Comparison of ENCODE assay signal across 12 mouse cellular contexts in the genomic region with DNA sequence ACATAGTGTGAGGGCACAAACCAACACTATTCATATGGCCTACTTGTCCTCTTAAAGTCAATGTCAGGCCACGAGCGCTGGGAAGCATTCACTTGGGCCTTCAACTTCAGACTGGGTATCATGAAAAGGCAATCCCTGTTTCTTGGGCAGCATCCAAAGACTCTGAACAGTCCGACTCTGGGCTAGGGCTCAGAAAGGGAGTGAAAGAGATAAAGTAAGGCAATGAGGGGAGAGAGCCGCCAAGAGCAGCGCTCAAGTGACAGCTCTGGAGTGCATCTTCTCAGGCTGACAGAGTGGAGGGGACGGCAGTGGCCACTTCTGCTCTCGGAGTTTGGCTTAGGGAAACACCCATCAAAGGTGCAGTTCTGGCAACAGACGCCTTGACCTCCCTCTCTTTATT.
DNase-seq lines count a peak whose midpoint lies in the region; ATAC-seq and TF ChIP-seq lines count a peak whose summit lies in the region.
"Had no signal": no experiment of that assay in that cellular context is flagged by ENCODE, and none has a peak within 500 bp of the region (broad histone marks: within the 10 kb centered on the region; RNA-seq: fewer than 3 reads in every experiment).

No protein-coding gene starts in this region.

- no peaks in the 10 kb centered on the region for H3K36me3 ChIP-seq in kidney, embryonic 15.5 days
- no peaks in the 10 kb centered on the region for H3K36me3 ChIP-seq in kidney, adult 2 months (ENCODE audit: control insufficient read depth, insufficient read depth, low read length)
- no peaks in the 10 kb centered on the region for H3K36me3 ChIP-seq in stomach, embryonic 16.5 days (ENCODE audit: control insufficient read depth, insufficient read depth, low read length)

- 42% methylated on average over 8 of the region's 8 CpGs for WGBS in kidney, embryonic 15.5 days
- 68% methylated on average over 8 of the region's 8 CpGs for WGBS in kidney, adult 2 months
- WGBS in stomach, embryonic 16.5 days: 38% methylated on average over 8 of the region's 8 CpGs

- no peak overlapping the region for H3K4me3 ChIP-seq in kidney, embryonic 15.5 days (replicated peaks)
- no peak overlapping the region for H3K4me3 ChIP-seq in kidney, adult 2 months (ENCODE audit: insufficient read depth, low read depth, low read length)
- H3K4me3 ChIP-seq in stomach, embryonic 16.5 days (replicated peaks; ENCODE audit: low read length): no peak overlapping the region

- TF ChIP-seq CTCF in kidney, adult 2 months (conservative IDR thresholded peaks at IDR 0.05; ENCODE audit: insufficient read depth, insufficient read length, low read depth, low read length): no peak

- H3K9ac ChIP-seq in kidney, embryonic 15.5 days: no peak overlapping the region
- no peak overlapping the region for H3K9ac ChIP-seq in stomach, embryonic 16.5 days (ENCODE audit: low read length)
- H3K9ac ChIP-seq: liver, embryonic 14.5 days had no signal

- H3K4me2 ChIP-seq in kidney, embryonic 15.5 days: no peak overlapping the region
- H3K4me2 ChIP-seq in stomach, embryonic 16.5 days (ENCODE audit: low read depth, low read length): no peak overlapping the region

- ATAC-seq in kidney, embryonic 15.5 days (replicated peaks; ENCODE audit: low FRiP score): no peak
- peak; percentile 68; the same call in 1 of the 2 replicates for ATAC-seq in stomach, embryonic 16.5 days (ENCODE audit: insufficient read depth, low FRiP score)
- ATAC-seq: forebrain, embryonic 16.5 days had no signal

- H3K27ac ChIP-seq in kidney, embryonic 15.5 days: peak overlapping the region; percentile 62
- H3K27ac ChIP-seq in kidney, adult 2 months (ENCODE audit: insufficient read depth, low read depth, low read length): no peak overlapping the region
- H3K27ac ChIP-seq in stomach, embryonic 16.5 days (ENCODE audit: low read length): no peak overlapping the region
- H3K27ac ChIP-seq: liver, embryonic 14.5 days had no signal

- H3K4me1 ChIP-seq in kidney, embryonic 15.5 days: peaks cover 31% of the 10 kb centered on the region
- H3K4me1 ChIP-seq in kidney, adult 2 months (ENCODE audit: control insufficient read depth, insufficient read depth, low read length): no peaks in the 10 kb centered on the region
- 0 out of 2 replicates have a peak, but pooled peaks cover 3% of the 10 kb centered on the region for H3K4me1 ChIP-seq in stomach, embryonic 16.5 days (ENCODE audit: control insufficient read depth, insufficient read depth, low read length)

- no peaks in the 10 kb centered on the region for H3K27me3 ChIP-seq in kidney, embryonic 15.5 days
- no peaks in the 10 kb centered on the region for H3K27me3 ChIP-seq in kidney, adult 2 months (replicated peaks; ENCODE audit: control insufficient read depth, insufficient read depth, low read length)
- H3K27me3 ChIP-seq in stomach, embryonic 16.5 days (ENCODE audit: control insufficient read depth, insufficient read depth, low read length): no peaks in the 10 kb centered on the region

- intact Hi-C loops in heart, postnatal 14 days (cut with DNase I): no loop called here
- intact Hi-C loops in left cerebral cortex, postnatal 10 days (cut with DNase I): no loop called here

- no peak for TF ChIP-seq POLR2A in kidney, adult 2 months (IDR thresholded peaks at IDR 0.05; ENCODE audit: low read depth, low read length)

- no peak for DNase-seq in kidney, adult 2 months
- DNase-seq in urinary bladder, postnatal 14 days (ENCODE audit: low spot score): peak; percentile 26
- no peak for DNase-seq in urinary bladder, postnatal 25 days (ENCODE audit: low spot score)
- DNase-seq in heart, postnatal 14 days: peak; percentile 44 to 60
- no peak for DNase-seq in left cerebral cortex, postnatal 10 days (ENCODE audit: extremely low spot score in 1 of 2, low spot score in 2 of 2)
- DNase-seq in frontal cortex, postnatal 25 days (ENCODE audit: low spot score in 2 of 2): no peak
- DNase-seq: midbrain, embryonic 14.5 days; thymus, postnatal 4 days had no signal

- no peaks in the 10 kb centered on the region for H3K9me3 ChIP-seq in kidney, embryonic 15.5 days (replicated peaks)
- H3K9me3 ChIP-seq in stomach, embryonic 16.5 days (replicated peaks; ENCODE audit: control insufficient read depth, low read length): no peaks in the 10 kb centered on the region

Comparison
In these comparisons a context has a peak if more than half of its experiments do, and no peak if none do; other contexts are left out.
1. DNase-seq: peak in urinary bladder, postnatal 14 days (single experiment) and heart, postnatal 14 days (2 of 2); none in kidney, adult 2 months (single experiment), urinary bladder, postnatal 25 days (single experiment), left cerebral cortex, postnatal 10 days (0 of 2) and frontal cortex, postnatal 25 days (0 of 2).